Mouse (Mus musculus) CH12F3 (cell line): Measurements from ENCODE around the gene Mark3.
"Not testable (repeated sequence)": the region's sequence is repeated elsewhere in the genome, so short reads cannot be mapped to it uniquely, and the experiment has no call there.

Source experiments
- in situ Hi-C: fragments of 300-500 bp; cut with MboI; formaldehyde crosslinking; loops from 2 replicates; pipeline ENCODE4 v1.14.3; 2020; ENCODE audit warnings: low sequenced_read_pairs

Gene Mark3

DNA sequence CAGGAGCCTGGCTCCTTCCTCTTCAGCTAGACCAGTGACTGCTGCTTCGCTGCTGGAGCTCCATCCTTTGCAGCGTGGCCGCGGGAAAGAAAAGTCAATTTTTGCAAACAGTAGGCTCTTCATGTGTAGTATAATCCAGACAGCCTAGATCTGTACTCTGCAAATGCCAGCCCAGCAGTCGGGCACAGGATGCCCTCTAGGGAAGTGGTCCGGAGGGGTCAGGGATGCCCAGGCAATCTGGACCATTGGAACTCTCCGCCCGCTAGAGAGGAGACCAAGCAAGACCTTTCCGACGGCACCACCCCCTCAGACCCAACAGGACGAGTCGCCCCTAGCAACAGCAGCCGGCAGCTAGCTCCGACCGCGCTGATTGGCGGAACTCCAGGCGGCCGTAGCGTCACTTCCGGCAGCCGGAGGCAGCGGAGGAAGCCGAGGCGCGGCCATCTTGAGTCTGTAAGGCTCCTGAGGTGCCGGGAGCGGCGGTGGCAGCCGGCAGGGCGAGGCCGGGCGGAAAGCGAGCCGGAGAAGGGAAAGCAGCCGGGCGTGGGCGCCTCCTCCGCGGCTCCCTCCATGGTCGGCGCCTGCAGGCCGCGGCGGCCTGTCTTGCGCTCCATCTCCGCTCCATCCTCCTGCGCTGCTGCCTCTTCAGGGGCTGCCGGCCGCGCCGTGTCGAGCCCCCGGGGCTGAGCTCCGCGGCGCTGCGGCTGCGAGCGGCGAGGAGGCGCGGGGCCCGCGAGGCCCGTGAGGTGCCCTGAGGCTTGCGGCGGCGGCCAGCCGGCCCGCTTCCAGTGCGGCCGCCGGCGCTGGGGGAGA is at the start of gene Mark3:
Gene Mark3 (plus strand): TSS at position 450 of the 813 bp plus-strand sequence.
- in situ Hi-C loops, result no loop called here

DNA sequence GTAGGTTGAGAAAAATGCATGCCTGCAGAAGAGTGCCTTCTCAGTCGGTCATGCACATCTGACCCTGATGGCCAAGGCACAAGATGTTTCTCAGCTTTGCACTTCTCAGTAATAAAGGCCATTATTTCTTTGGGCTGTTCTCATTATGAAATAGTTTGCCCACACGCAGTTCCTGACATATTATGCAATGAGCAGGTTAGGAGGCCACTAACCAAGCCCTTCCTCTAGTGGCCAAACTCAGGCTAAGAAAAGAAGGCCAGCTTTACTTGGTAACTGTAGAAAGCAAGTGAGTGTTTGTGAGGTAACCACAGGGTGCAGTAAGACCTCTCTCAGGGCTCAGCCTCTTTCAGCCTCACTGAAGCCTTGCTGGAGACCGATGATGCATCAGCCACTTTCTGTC is 49.4 kb upstream of the Mark3 start:
- in situ Hi-C loops, result no loop called here

DNA sequence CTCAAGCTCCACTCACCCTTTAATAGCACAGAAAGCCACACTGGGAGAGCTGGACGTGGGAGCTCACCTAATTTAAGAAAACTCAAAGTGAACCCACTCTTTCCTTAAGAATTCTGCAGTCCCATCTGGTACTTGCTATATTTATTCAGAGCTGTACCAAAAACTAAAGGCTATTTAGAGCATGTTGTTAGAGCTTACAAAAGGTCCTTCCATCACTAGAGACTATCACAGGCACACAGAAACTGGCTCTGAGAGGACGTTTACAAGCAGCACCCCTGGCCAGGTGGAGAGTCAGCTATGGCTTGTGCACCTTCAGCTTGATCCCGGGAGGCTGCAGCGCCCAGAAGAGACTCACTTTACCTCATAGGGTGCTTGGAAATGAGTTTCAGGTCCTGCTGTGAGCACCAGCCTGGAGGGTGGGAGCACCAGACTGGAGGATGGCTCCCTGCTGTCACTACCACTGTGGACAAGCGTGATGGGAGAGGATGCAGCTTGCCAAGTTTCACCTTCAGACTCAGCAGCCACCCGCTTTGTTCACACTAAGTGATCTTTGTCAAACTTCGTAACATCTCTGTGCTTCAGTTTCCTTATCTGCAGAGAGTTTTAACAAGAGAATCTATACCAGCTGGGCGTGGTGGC is 46.6 kb upstream of the Mark3 start:
- in situ Hi-C loops, result no loop called here

GRCm38 (mm10) chr12:111529192-111529591 is 45.1 kb upstream of the Mark3 start:
- in situ Hi-C loops, result no loop called here

DNA sequence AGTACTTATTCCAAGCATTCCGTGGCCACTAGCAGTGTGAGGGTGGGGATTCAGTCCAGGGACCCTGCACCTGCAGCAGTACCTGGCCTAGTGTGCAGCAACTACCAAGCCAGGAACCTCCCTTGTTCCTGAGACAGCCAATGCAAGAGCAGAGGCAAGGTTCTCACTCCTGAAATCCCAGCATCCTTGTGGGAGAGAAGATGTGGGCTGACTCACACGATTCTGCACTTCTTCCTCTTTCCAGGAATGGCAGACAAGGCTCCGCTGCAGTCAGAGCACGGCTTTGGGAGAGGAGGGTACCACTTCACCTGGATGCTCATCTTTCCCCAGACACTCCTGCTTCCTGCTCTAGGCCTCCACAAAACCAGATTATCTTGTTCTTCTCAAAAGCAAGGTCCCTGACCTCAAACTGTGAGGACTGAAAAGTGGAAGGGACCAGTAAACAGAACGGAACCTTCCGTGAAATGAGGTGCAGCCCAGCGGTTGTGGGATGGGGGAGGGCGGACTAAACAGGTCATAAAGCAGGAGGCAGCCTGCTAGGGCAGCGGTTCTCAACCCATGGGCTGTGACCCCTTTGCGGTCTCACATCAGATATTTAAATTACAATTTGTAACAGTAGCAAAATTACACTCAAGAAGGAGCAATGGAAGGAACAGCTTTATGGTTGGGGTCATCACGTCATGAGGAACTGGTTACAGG is 41.1 kb upstream of the Mark3 start:
- in situ Hi-C loops, result no loop called here

- in situ Hi-C loops, result no loop called here
Observed at GRCm38 (mm10) chr12:111535281-111535680, 39.0 kb upstream of the Mark3 start.

DNA sequence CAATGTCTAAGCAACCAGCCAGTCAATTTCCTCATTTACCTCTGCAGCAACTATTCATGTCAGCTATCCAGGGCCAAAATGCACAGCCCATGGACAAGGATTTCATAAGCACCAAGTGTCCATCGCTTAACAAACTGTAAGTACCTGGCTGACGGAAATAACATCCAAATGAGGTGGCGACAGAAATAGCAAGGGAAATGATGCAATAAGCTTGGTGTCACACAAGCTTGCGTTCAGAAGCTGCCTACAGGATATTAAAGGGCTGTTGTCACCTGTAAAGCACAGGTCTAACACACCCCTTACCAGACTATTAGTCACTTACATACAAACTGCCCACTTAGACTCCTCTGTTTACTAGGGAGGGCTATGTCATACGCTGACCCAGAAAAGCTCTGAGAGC is 38.6 kb upstream of the Mark3 start:
- in situ Hi-C loops, result no loop called here

GRCm38 (mm10) chr12:111536746-111537145 is 37.6 kb upstream of the Mark3 start:
- in situ Hi-C loops, result no loop called here

DNA sequence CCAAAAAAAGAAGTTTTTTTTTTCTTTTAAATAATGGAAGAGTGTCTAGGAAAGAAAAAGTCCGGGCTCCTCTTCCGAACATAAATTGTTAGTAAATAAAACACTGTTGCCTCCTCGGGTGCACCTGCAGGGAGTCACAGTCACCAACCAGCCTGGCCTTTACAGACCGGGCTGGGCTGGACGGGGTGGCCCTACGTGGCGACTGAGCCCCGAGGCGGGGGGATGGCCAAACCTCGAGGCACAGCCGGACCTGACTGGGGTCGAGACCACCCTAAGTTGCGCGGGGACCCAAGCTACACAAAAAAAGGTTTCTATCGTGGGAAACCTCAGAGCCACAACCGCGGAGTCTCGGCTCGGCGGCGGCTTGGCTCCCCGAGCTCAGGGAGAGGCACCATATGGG is 37.0 kb upstream of the Mark3 start:
- in situ Hi-C loops, result no loop called here

DNA sequence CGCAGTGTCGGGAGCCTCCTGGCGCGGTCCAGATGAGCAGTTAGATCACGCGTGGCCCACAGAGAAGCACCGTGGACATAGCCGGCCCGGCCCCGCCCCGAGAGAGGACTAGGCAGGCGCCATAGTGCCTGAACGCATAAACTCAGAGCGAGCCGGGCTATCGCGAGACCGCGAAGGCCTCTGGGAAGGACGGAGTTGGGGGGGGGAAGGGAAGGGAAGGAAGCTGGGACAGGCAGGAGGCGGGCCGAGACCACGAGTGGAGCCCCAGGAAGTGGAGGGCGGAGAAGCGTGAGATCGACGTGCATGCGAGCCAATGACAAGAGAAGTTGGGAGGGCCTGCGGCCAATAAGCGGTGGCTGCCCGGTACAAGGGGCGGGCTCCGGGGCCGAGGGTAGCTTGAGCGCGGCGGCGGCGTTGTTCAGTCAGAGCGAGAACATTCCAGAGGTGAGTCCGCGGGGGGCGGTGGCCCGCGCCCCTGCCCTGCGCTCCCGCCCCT is 36.5 kb upstream of the Mark3 start, which contains the start of gene Eif5:
Gene Eif5 (plus strand): TSS at position 221 of the 496 bp plus-strand sequence.
- in situ Hi-C loops, result no loop called here

DNA sequence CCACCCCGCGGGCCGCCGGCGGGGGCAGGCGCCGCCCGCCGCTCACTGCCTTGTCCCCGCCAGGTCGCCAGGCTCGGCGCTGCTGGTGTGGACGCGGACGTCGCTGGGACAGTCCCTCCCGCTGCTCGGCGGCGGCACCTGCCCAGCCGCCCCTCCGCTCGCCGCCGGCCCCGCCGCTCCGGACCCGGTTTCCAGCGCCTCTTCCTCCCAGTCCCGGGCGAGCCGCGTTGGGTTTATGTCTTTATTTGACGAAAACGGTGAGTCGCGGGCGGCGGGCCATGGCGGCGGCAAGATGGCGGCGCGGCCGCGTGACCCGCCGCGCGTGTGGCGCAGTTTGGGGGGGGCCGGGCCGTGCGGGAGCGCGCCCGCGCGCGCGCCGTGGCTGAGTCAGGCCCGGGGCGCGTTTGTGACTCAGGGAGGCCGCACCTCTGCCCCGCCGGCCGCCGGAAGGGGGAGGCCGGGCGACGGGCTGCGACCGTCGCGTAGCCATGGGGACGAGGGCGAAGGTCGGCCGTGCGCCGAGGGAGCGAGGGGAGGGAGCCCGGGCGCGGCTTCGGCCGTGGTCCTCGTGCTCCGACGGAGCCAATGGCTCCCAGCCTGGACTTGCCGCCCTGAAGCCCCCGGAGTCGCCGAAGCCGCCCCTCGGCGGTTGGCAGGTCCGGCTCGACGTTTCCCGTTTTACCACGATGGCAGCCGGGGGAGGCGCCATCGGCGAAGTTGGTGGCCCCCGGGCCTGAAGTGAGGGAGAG is 35.9 kb upstream of the Mark3 start:
- in situ Hi-C loops, result no loop called here

DNA sequence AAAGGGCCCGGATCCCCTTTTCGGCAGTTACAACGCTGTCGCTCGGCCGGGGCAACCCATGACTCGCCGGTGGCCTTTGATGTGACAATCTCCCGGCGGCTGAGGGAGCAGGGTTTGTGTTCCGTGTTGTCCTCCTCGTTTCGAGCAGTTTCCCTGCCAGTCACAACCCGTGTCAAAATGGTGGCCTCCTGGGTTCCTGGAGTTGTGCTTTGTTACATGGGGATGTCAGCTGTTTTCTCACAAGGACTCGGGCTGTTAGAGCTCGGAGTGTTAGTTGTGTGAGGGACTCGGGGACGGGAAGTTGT is 35.3 kb upstream of the Mark3 start:
- in situ Hi-C loops, result no loop called here

- in situ Hi-C loops, result no loop called here
Observed at GRCm38 (mm10) chr12:111547070-111547469, 27.3 kb upstream of the Mark3 start.

DNA sequence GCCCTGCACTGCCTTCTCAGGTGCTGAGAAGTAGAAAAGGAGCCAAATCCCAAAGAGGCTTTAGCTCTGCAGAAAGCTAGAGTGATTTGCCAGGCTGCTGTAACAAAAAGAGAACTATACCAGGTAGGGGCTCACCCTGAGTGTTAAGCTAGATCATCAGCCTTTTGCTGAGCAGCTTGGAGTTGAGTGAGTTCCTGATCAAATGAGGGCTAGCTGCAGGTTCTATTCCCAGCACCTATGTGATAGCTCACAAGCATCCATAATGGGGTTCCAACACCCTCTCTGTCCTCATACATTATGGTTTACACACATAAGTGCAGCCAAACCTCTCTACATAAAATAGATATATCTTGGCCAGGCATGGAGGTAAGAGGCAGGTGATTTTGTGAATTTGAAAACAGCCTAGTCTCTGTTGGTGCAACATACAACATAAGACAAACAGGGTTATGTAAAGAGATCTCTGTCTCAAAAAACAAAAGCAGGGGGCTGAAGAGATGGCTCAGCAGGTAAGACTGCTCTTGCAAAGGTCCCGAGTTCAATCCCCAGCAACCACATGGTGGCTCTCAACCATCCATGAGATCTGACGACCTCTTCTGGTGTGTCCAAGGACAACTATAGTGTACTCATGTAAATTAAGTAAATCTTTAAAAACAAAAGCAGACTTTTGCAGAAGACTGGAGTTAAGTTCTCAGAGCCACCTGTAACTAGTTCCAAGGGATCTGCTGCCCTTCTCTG is 25.6 kb upstream of the Mark3 start:
- in situ Hi-C loops, result no loop called here

DNA sequence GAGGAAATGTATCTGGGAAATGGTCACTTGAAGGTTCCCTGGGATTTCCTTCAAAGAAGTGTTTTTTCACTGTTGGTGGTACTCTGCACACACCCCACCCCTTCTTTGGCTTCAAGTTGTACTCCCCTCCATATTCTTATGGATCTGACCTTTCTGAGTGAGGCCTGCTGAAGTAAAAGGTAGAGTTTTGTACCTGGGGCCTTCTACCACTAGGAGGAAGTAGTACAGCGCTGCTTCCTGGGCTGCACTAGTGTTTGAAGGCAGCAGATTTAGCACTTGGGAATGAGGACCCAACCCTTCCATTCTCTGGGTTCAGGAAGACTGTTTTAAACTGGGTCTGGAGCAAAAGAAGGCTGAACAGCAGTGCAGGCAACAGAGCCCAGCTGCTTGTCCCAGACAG is 23.6 kb upstream of the Mark3 start:
- in situ Hi-C loops, result no loop called here

- in situ Hi-C loops, result no loop called here
Observed at GRCm38 (mm10) chr12:111552342-111552741, 22.0 kb upstream of the Mark3 start.

DNA sequence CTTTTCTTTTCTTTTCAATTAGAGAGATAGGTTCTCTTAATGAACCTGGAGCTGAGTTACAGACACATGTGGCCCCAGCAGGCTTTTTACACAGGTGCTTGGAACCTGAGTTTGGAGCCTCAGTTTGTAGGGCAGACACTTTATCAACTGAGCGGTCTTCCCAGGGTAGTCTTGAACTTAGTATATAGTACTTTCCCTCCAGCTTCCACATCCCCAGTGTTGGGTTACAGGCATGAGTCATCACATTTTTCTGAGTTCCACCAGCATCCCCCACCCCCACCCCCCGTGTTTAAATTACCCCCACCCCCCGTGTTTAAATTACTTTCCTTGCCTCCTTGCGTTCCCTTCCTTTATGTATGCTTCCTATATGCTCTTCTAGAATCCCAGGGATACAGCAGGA is 19.0 kb upstream of the Mark3 start:
- in situ Hi-C loops, result no loop called here

DNA sequence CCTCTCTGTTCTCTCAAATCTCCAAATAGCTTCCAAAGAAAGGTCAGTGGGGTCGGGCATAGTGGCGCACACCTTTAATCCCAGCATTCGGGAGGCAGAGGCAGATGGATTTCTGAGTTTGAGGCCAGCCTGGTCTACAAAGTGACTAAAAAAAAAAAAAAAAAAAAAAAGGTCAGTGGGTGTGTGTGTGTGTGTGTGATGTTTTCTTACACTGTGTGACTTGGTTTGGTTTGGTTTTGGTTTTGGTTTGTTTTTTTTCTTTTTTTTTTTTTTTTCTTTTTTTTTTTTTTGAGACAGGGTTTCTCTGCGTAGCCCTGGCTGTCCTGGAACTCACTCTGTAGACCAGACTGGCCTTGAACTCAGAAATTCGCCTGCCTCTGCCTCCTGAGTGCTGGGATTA is 18.4 kb upstream of the Mark3 start:
- in situ Hi-C loops, result not testable (repeated sequence)

- in situ Hi-C loops, result no loop called here
Observed at GRCm38 (mm10) chr12:111557538-111557937, 16.8 kb upstream of the Mark3 start.

- in situ Hi-C loops, result no loop called here
Observed at GRCm38 (mm10) chr12:111558655-111559054, 15.7 kb upstream of the Mark3 start.
